Mouse (Mus musculus) C2C12 (cell line): Measurements from ENCODE around the gene Ctrb1. TPM values are rescaled to one million over a fixed set of nuclear protein-coding genes. Genes with fewer than 3 reads are reported as not detected.

Experiments
- H3K27me3 ChIP-seq: one replicate; pipeline ENCODE4 v1.6.1; 2011; ENCODE audit not compliant: control insufficient read depth, insufficient read depth, insufficient read length
- H3K36me3 ChIP-seq: one replicate; pipeline ENCODE4 v1.6.1; 2011; ENCODE audit not compliant: control insufficient read depth, insufficient read depth
- H3K4me3 ChIP-seq: one replicate; pipeline ENCODE4 v1.5.1; 2011; ENCODE audit warnings: mild to moderate bottlenecking, control low read depth; ENCODE audit not compliant: poor library complexity, insufficient read depth, severe bottlenecking
- H3K79me2 ChIP-seq: one replicate; pipeline ENCODE4 v1.6.1; 2011; ENCODE audit not compliant: control insufficient read depth, insufficient read depth
- H3K79me3 ChIP-seq: one replicate; pipeline ENCODE4 v1.6.1; 2011; ENCODE audit warnings: low read depth, control low read depth
- H3ac ChIP-seq: one replicate; pipeline ENCODE3; 2011; ENCODE audit warnings: low read depth; ENCODE audit not compliant: control insufficient read depth, insufficient read length
- CEBPB ChIP-seq: IDR thresholded peaks from one replicate; pipeline ENCODE4 v1.6.1; 2011; ENCODE audit warnings: low read depth, mild to moderate bottlenecking, control low read depth, moderate library complexity
- CTCF ChIP-seq: IDR thresholded peaks from one replicate; pipeline ENCODE4 v1.5.1; 2011; ENCODE audit not compliant: control insufficient read depth, insufficient read depth, insufficient read length
- FOSL1 ChIP-seq: IDR thresholded peaks from one replicate; pipeline ENCODE4 v1.8.0; 2011; ENCODE audit warnings: mild to moderate bottlenecking, low read length; ENCODE audit not compliant: poor library complexity, insufficient read depth, severe bottlenecking
- MAX ChIP-seq: IDR thresholded peaks from one replicate; pipeline ENCODE4 v1.6.1; 2011; ENCODE audit warnings: mild to moderate bottlenecking, control low read depth
- MYOD1 ChIP-seq: IDR thresholded peaks from one replicate; pipeline ENCODE4 v1.6.1; 2011; ENCODE audit warnings: low read depth; ENCODE audit not compliant: control insufficient read depth, insufficient read length
- MYOG ChIP-seq: IDR thresholded peaks from one replicate; pipeline ENCODE4 v1.6.1; 2011; ENCODE audit not compliant: control insufficient read depth, insufficient read length; ENCODE audit errors: extremely low read depth
- USF1 ChIP-seq: IDR thresholded peaks from one replicate; pipeline ENCODE4 v1.6.1; 2011; ENCODE audit warnings: low read depth, mild to moderate bottlenecking, control low read depth, moderate library complexity
- polyA plus RNA-seq: library from polyadenylated mRNA; unstranded; fragments of >200 nt; fragmentation: generic; extraction: Trizol; gene quantifications from one replicate; pipeline ENCODE4 v1.2.1, GENCODE M21; 2012; ENCODE audit warnings: missing spikeins

Ctrb1 gene
- polyA plus RNA-seq, 1 experiment, result 1.5 TPM

GRCm38 (mm10) chr8:111709223-111709622 is 18.4 kb upstream of the Ctrb1 start:
- no peaks in the 10 kb centered on the region for H3K27me3 ChIP-seq
- no peak overlapping the region for H3ac ChIP-seq
- peaks cover 12% of the 10 kb centered on the region for H3K79me2 ChIP-seq
- peaks cover 3% of the 10 kb centered on the region for H3K79me3 ChIP-seq
- TF ChIP-seq USF1 (no peak), MYOD1 (no peak), MYOG (no peak), CEBPB (no peak), FOSL1 (no peak), CTCF (no peak)
- no peak overlapping the region for H3K4me3 ChIP-seq
- H3K36me3 ChIP-seq, result peaks cover 62% of the 10 kb centered on the region

- H3K79me3 ChIP-seq, result peaks cover 3% of the 10 kb centered on the region
- H3K36me3 ChIP-seq, result peaks cover 52% of the 10 kb centered on the region
- TF ChIP-seq CEBPB (no peak), CTCF (no peak), USF1 (no peak), MYOD1 (no peak), MAX (no peak), MYOG (no peak), FOSL1 (no peak)
Observed at GRCm38 (mm10) chr8:111708265-111708664, 17.5 kb upstream of the Ctrb1 start.

GRCm38 (mm10) chr8:111705699-111706098 is 14.9 kb upstream of the Ctrb1 start:
- TF ChIP-seq FOSL1 (no peak), MYOD1 (no peak), MYOG (no peak), CTCF (no peak), MAX (no peak), USF1 (no peak)

More at GRCm38 (mm10) chr8:111708265-111708664, 17.5 kb upstream of the Ctrb1 start:
- H3K79me2 ChIP-seq, result peaks cover 8% of the 10 kb centered on the region
- H3ac ChIP-seq, result no peak overlapping the region
- H3K27me3 ChIP-seq, result no peaks in the 10 kb centered on the region
- no peak overlapping the region for H3K4me3 ChIP-seq

GRCm38 (mm10) chr8:111705222-111705621 is 14.4 kb upstream of the Ctrb1 start:
- H3K27me3 ChIP-seq, result no peaks in the 10 kb centered on the region
- peaks cover 22% of the 10 kb centered on the region for H3K36me3 ChIP-seq
- no peak overlapping the region for H3K4me3 ChIP-seq
- H3K79me3 ChIP-seq, result no peaks in the 10 kb centered on the region
- H3K79me2 ChIP-seq, result no peaks in the 10 kb centered on the region
- no peak overlapping the region for H3ac ChIP-seq
- TF ChIP-seq USF1, result no peak
- TF ChIP-seq MYOD1, result no peak
- no peak for TF ChIP-seq MYOG
- TF ChIP-seq CEBPB, result no peak
- TF ChIP-seq MAX, result no peak
- TF ChIP-seq CTCF, result no peak
- no peak for TF ChIP-seq FOSL1

More at GRCm38 (mm10) chr8:111705699-111706098, 14.9 kb upstream of the Ctrb1 start:
- Histone ChIP-seq H3K4me3 (no peak overlapping the region), H3K36me3 (peaks cover 27% of the 10 kb centered on the region), H3K79me3 (no peaks in the 10 kb centered on the region), H3ac (no peak overlapping the region), H3K27me3 (no peaks in the 10 kb centered on the region), H3K79me2 (no peaks in the 10 kb centered on the region)

- H3K79me3 ChIP-seq, result no peaks in the 10 kb centered on the region
- H3K36me3 ChIP-seq, result peaks cover 15% of the 10 kb centered on the region
- H3K27me3 ChIP-seq, result no peaks in the 10 kb centered on the region
- H3ac ChIP-seq, result no peak overlapping the region
- no peaks in the 10 kb centered on the region for H3K79me2 ChIP-seq
- no peak overlapping the region for H3K4me3 ChIP-seq
- no peak for TF ChIP-seq USF1
- no peak for TF ChIP-seq CEBPB
- no peak for TF ChIP-seq MYOG
- TF ChIP-seq FOSL1, result no peak
- no peak for TF ChIP-seq CTCF
- no peak for TF ChIP-seq MAX
- no peak for TF ChIP-seq MYOD1
Observed at GRCm38 (mm10) chr8:111704585-111704984, 13.8 kb upstream of the Ctrb1 start.

- Histone ChIP-seq H3K4me3 (no peak overlapping the region), H3K27me3 (no peaks in the 10 kb centered on the region), H3K79me2 (no peaks in the 10 kb centered on the region), H3K79me3 (no peaks in the 10 kb centered on the region), H3K36me3 (no peaks in the 10 kb centered on the region), H3ac (no peak overlapping the region)
- TF ChIP-seq MYOD1 (no peak), MYOG (no peak), USF1 (no peak), CTCF (no peak), MAX (no peak), FOSL1 (no peak), CEBPB (no peak)
Observed at GRCm38 (mm10) chr8:111701380-111701779, 10.6 kb upstream of the Ctrb1 start.
